Mouse (Mus musculus): ENCODE measurements around the gene Wsb2. TPM values are rescaled to one million over a fixed set of nuclear protein-coding genes. Genes with fewer than 3 reads are reported as not detected.
A peak's percentile ranks its signal among the peaks of the same experiment; 100 is the strongest.
"Not testable (repeated sequence)": the region's sequence is repeated elsewhere in the genome, so short reads cannot be mapped to it uniquely, and the experiment has no call there.

The Wsb2 gene
- polyA plus RNA-seq, 1 experiment from 2014 or later: 43.9 TPM

- Histone ChIP-seq H3K4me1 (ENCODE audit: control insufficient read depth, insufficient read depth, low read length) (no peaks in the 10 kb centered on the region), H3K4me2 (ENCODE audit: low read depth, low read length) (no peak overlapping the region), H3K9me3 (ENCODE audit: control insufficient read depth, low read length) (peaks cover 3% of the 10 kb centered on the region; the same call in 1 of the 2 replicates), H3K36me3 (ENCODE audit: control insufficient read depth, insufficient read depth, low read length) (peaks cover 16% of the 10 kb centered on the region), H3K9ac (ENCODE audit: low read depth, low read length) (no peak overlapping the region), H3K27ac (ENCODE audit: low read length) (no peak overlapping the region), H3K27me3 (replicated peaks; ENCODE audit: control insufficient read depth, insufficient read depth, low read length) (no peaks in the 10 kb centered on the region), H3K4me3 (ENCODE audit: low read length) (no peak overlapping the region)
- 91% methylated on average over 10 of the region's 10 CpGs for WGBS
- ATAC-seq: no peak
Observed at GRCm38 (mm10) chr5:117337999-117338398, 19.1 kb upstream of the Wsb2 start.

- peaks cover 3% of the 10 kb centered on the region; the same call in 1 of the 2 replicates for H3K9me3 ChIP-seq (ENCODE audit: control insufficient read depth, low read length)
- no peak overlapping the region for H3K27ac ChIP-seq (ENCODE audit: low read length)
- H3K36me3 ChIP-seq (ENCODE audit: control insufficient read depth, insufficient read depth, low read length): peaks cover 16% of the 10 kb centered on the region
- H3K4me1 ChIP-seq (ENCODE audit: control insufficient read depth, insufficient read depth, low read length): no peaks in the 10 kb centered on the region
- no peaks in the 10 kb centered on the region for H3K27me3 ChIP-seq (replicated peaks; ENCODE audit: control insufficient read depth, insufficient read depth, low read length)
- no peak overlapping the region for H3K4me2 ChIP-seq (ENCODE audit: low read depth, low read length)
- H3K9ac ChIP-seq (ENCODE audit: low read depth, low read length): no peak overlapping the region
- no peak for ATAC-seq
- H3K4me3 ChIP-seq (ENCODE audit: low read length): no peak overlapping the region
- WGBS: 85% methylated on average over 8 of the region's 8 CpGs
Observed at GRCm38 (mm10) chr5:117338503-117338902, 18.6 kb upstream of the Wsb2 start.

- no peak for ATAC-seq
- Histone ChIP-seq H3K4me1 (ENCODE audit: control insufficient read depth, insufficient read depth, low read length) (no peaks in the 10 kb centered on the region), H3K27ac (ENCODE audit: low read length) (no peak overlapping the region), H3K4me2 (ENCODE audit: low read depth, low read length) (no peak overlapping the region), H3K9me3 (ENCODE audit: control insufficient read depth, low read length) (no peaks in the 10 kb centered on the region), H3K4me3 (ENCODE audit: low read length) (no peak overlapping the region), H3K27me3 (replicated peaks; ENCODE audit: control insufficient read depth, insufficient read depth, low read length) (no peaks in the 10 kb centered on the region), H3K9ac (ENCODE audit: low read depth, low read length) (no peak overlapping the region), H3K36me3 (ENCODE audit: control insufficient read depth, insufficient read depth, low read length) (peaks cover 18% of the 10 kb centered on the region)
- WGBS: 86% methylated on average over 6 of the region's 6 CpGs
Observed at GRCm38 (mm10) chr5:117340081-117340480, 17.0 kb upstream of the Wsb2 start.

- H3K27ac ChIP-seq (ENCODE audit: low read length): no peak overlapping the region
- H3K36me3 ChIP-seq (ENCODE audit: control insufficient read depth, insufficient read depth, low read length): peaks cover 13% of the 10 kb centered on the region
- no peak overlapping the region for H3K9ac ChIP-seq (ENCODE audit: low read depth, low read length)
- H3K4me2 ChIP-seq (ENCODE audit: low read depth, low read length): no peak overlapping the region
- H3K27me3 ChIP-seq (replicated peaks; ENCODE audit: control insufficient read depth, insufficient read depth, low read length): no peaks in the 10 kb centered on the region
- 77% methylated on average over 6 of the region's 6 CpGs for WGBS
- no peak for ATAC-seq
- H3K4me1 ChIP-seq (ENCODE audit: control insufficient read depth, insufficient read depth, low read length): no peaks in the 10 kb centered on the region
- no peak overlapping the region for H3K4me3 ChIP-seq (ENCODE audit: low read length)
- no peaks in the 10 kb centered on the region for H3K9me3 ChIP-seq (ENCODE audit: control insufficient read depth, low read length)
Observed at GRCm38 (mm10) chr5:117341896-117342295, 15.2 kb upstream of the Wsb2 start.

- not testable (repeated sequence) for H3K9ac ChIP-seq (ENCODE audit: low read depth, low read length); H3K27me3 ChIP-seq (replicated peaks; ENCODE audit: control insufficient read depth, insufficient read depth, low read length); H3K4me1 ChIP-seq (ENCODE audit: control insufficient read depth, insufficient read depth, low read length); H3K4me3 ChIP-seq (ENCODE audit: low read length); H3K4me2 ChIP-seq (ENCODE audit: low read depth, low read length); H3K9me3 ChIP-seq (ENCODE audit: control insufficient read depth, low read length); H3K36me3 ChIP-seq (ENCODE audit: control insufficient read depth, insufficient read depth, low read length); H3K27ac ChIP-seq (ENCODE audit: low read length); ATAC-seq
- WGBS: 89% methylated on average over 5 of the region's 5 CpGs
Observed at GRCm38 (mm10) chr5:117344496-117344895, 12.6 kb upstream of the Wsb2 start.

- no peak for ATAC-seq
- H3K9ac ChIP-seq (ENCODE audit: low read depth, low read length): no peak overlapping the region
- H3K36me3 ChIP-seq (ENCODE audit: control insufficient read depth, insufficient read depth, low read length): 0 out of 2 replicates have a peak, but pooled peaks cover 7% of the 10 kb centered on the region
- H3K9me3 ChIP-seq (ENCODE audit: control insufficient read depth, low read length): no peaks in the 10 kb centered on the region
- H3K27ac ChIP-seq (ENCODE audit: low read length): no peak overlapping the region
- H3K4me1 ChIP-seq (ENCODE audit: control insufficient read depth, insufficient read depth, low read length): no peaks in the 10 kb centered on the region
- H3K27me3 ChIP-seq (replicated peaks; ENCODE audit: control insufficient read depth, insufficient read depth, low read length): no peaks in the 10 kb centered on the region
- WGBS: 84% methylated on average over 5 of the region's 5 CpGs
- H3K4me3 ChIP-seq (ENCODE audit: low read length): no peak overlapping the region
- H3K4me2 ChIP-seq (ENCODE audit: low read depth, low read length): no peak overlapping the region
Observed at GRCm38 (mm10) chr5:117345432-117345976, 11.6 kb upstream of the Wsb2 start.

GRCm38 (mm10) chr5:117346281-117346680 is 10.8 kb upstream of the Wsb2 start:
- no peak overlapping the region for H3K27ac ChIP-seq (ENCODE audit: low read length)
- no peaks in the 10 kb centered on the region for H3K9me3 ChIP-seq (ENCODE audit: control insufficient read depth, low read length)
- no peak overlapping the region for H3K4me2 ChIP-seq (ENCODE audit: low read depth, low read length)
- H3K9ac ChIP-seq (ENCODE audit: low read depth, low read length): no peak overlapping the region
- WGBS: 71% methylated on average over 3 of the region's 3 CpGs
- H3K27me3 ChIP-seq (replicated peaks; ENCODE audit: control insufficient read depth, insufficient read depth, low read length): no peaks in the 10 kb centered on the region
- no peak for ATAC-seq
- 0 out of 2 replicates have a peak, but pooled peaks cover 7% of the 10 kb centered on the region for H3K36me3 ChIP-seq (ENCODE audit: control insufficient read depth, insufficient read depth, low read length)
- H3K4me1 ChIP-seq (ENCODE audit: control insufficient read depth, insufficient read depth, low read length): no peaks in the 10 kb centered on the region
- H3K4me3 ChIP-seq (ENCODE audit: low read length): no peak overlapping the region

- 69% methylated on average over 5 of the region's 5 CpGs for WGBS
- Histone ChIP-seq H3K27ac (ENCODE audit: low read length) (no peak overlapping the region), H3K4me2 (ENCODE audit: low read depth, low read length) (no peak overlapping the region), H3K4me3 (ENCODE audit: low read length) (no peak overlapping the region), H3K4me1 (ENCODE audit: control insufficient read depth, insufficient read depth, low read length) (no peaks in the 10 kb centered on the region), H3K27me3 (replicated peaks; ENCODE audit: control insufficient read depth, insufficient read depth, low read length) (no peaks in the 10 kb centered on the region), H3K36me3 (ENCODE audit: control insufficient read depth, insufficient read depth, low read length) (0 out of 2 replicates have a peak, but pooled peaks cover 7% of the 10 kb centered on the region), H3K9me3 (ENCODE audit: control insufficient read depth, low read length) (no peaks in the 10 kb centered on the region), H3K9ac (ENCODE audit: low read depth, low read length) (no peak overlapping the region)
- ATAC-seq: no peak
Observed at GRCm38 (mm10) chr5:117347011-117347410, 10.1 kb upstream of the Wsb2 start.

GRCm38 (mm10) chr5:117347838-117348237 is 9.3 kb upstream of the Wsb2 start:
- H3K9me3 ChIP-seq (ENCODE audit: control insufficient read depth, low read length): no peaks in the 10 kb centered on the region
- 0 out of 2 replicates have a peak, but pooled peaks cover 7% of the 10 kb centered on the region for H3K36me3 ChIP-seq (ENCODE audit: control insufficient read depth, insufficient read depth, low read length)
- no peaks in the 10 kb centered on the region for H3K4me1 ChIP-seq (ENCODE audit: control insufficient read depth, insufficient read depth, low read length)
- 100% methylated on average over 2 of the region's 2 CpGs for WGBS
- no peak overlapping the region for H3K27ac ChIP-seq (ENCODE audit: low read length)
- H3K4me3 ChIP-seq (ENCODE audit: low read length): no peak overlapping the region
- no peak overlapping the region for H3K9ac ChIP-seq (ENCODE audit: low read depth, low read length)
- no peaks in the 10 kb centered on the region for H3K27me3 ChIP-seq (replicated peaks; ENCODE audit: control insufficient read depth, insufficient read depth, low read length)
- H3K4me2 ChIP-seq (ENCODE audit: low read depth, low read length): no peak overlapping the region
- ATAC-seq: no peak

- no peak overlapping the region for H3K27ac ChIP-seq (ENCODE audit: low read length)
- 34% methylated on average over 19 of the region's 19 CpGs for WGBS
- no peaks in the 10 kb centered on the region for H3K9me3 ChIP-seq (ENCODE audit: control insufficient read depth, low read length)
- peak; percentile 49 for ATAC-seq
- H3K27me3 ChIP-seq (replicated peaks; ENCODE audit: control insufficient read depth, insufficient read depth, low read length): no peaks in the 10 kb centered on the region
- H3K9ac ChIP-seq (ENCODE audit: low read depth, low read length): no peak overlapping the region
- H3K4me2 ChIP-seq (ENCODE audit: low read depth, low read length): no peak overlapping the region
- H3K4me3 ChIP-seq (ENCODE audit: low read length): no peak overlapping the region
- no peaks in the 10 kb centered on the region for H3K4me1 ChIP-seq (ENCODE audit: control insufficient read depth, insufficient read depth, low read length)
- H3K36me3 ChIP-seq (ENCODE audit: control insufficient read depth, insufficient read depth, low read length): 0 out of 2 replicates have a peak, but pooled peaks cover 7% of the 10 kb centered on the region
Observed at GRCm38 (mm10) chr5:117348279-117348678, 8.8 kb upstream of the Wsb2 start.
